In genomic region chr7:100555431-100555951, GRCm38 (mm10) we compare ENCODE assay signal across 8 mouse cellular contexts. TPM values are rescaled to one million over a fixed set of nuclear protein-coding genes. Genes with fewer than 3 reads are reported as not detected.
DNase-seq lines count a peak whose midpoint lies in the region; ATAC-seq lines count a peak whose summit lies in the region.

No protein-coding gene starts in this region.

- intact Hi-C loops in left cerebral cortex, postnatal 36 days (cut with DNase I) = no loop called here

- H3K9ac ChIP-seq in neural tube, embryonic 12.5 days = no peak overlapping the region

- peaks cover 14% of the 10 kb centered on the region for H3K4me1 ChIP-seq in forebrain, embryonic 10.5 days
- peaks cover 5% of the 10 kb centered on the region for H3K4me1 ChIP-seq in neural tube, embryonic 12.5 days

- peak; percentile 78 for ATAC-seq in neural tube, embryonic 12.5 days (ENCODE audit: low FRiP score, low read depth)

- no peaks in the 10 kb centered on the region for H3K27me3 ChIP-seq in forebrain, embryonic 10.5 days (ENCODE audit: poor library complexity, severe bottlenecking)
- H3K27me3 ChIP-seq in neural tube, embryonic 12.5 days (replicated peaks) = no peaks in the 10 kb centered on the region

- no peak overlapping the region for H3K4me3 ChIP-seq in forebrain, embryonic 10.5 days
- H3K4me3 ChIP-seq in neural tube, embryonic 12.5 days = no peak overlapping the region

- H3K27ac ChIP-seq in forebrain, embryonic 10.5 days = peak overlapping the region; percentile 81
- peak overlapping the region; percentile 38 for H3K27ac ChIP-seq in neural tube, embryonic 12.5 days

- H3K4me2 ChIP-seq in neural tube, embryonic 12.5 days (replicated peaks) = peak overlapping the region; percentile 24

- H3K36me3 ChIP-seq in forebrain, embryonic 10.5 days (replicated peaks) = peaks cover 6% of the 10 kb centered on the region; the same call in 1 of the 2 replicates
- H3K36me3 ChIP-seq in neural tube, embryonic 12.5 days = no peaks in the 10 kb centered on the region; the same call in 1 of the 2 replicates

- DNase-seq in adrenal gland, adult 2 months = peak; percentile 30
- DNase-seq in adrenal gland, postnatal 4 days (ENCODE audit: low spot score in 2 of 2) = no peak
- DNase-seq in forebrain, embryonic 10.5 days (ENCODE audit: extremely low spot score, low spot score) = peak; percentile 26
- DNase-seq in heart, postnatal 4 days = peak; percentile 56
- peak; percentile 58 to 59 for DNase-seq in left cerebral cortex, postnatal 36 days (ENCODE audit: low spot score in 2 of 2)
- DNase-seq in urinary bladder, postnatal 36 days (ENCODE audit: low spot score in 2 of 2) = no peak
- DNase-seq in lung, postnatal 36 days = no peak

- 25% methylated on average over 13 of the region's 13 CpGs for WGBS in forebrain, embryonic 10.5 days
- 26% methylated on average over 13 of the region's 13 CpGs for WGBS in neural tube, embryonic 12.5 days

- H3K9me3 ChIP-seq in forebrain, embryonic 10.5 days = no peaks in the 10 kb centered on the region
- H3K9me3 ChIP-seq in neural tube, embryonic 12.5 days = no peaks in the 10 kb centered on the region

RNA-seq across cellular contexts. Expression of gene Coa4, which starts 18.6 kb away (rescaled TPM):
- total RNA-seq in adrenal gland, adult 2 months (2021) = 10 to 100 TPM in 1 of 2 experiments, 1 to 10 TPM in 1; 9.3 to 10.5 TPM
- 4.4 and 5.2 TPM in 2 replicates for polyA plus RNA-seq in adrenal gland, adult 2 months (2012; rRNA removed)
- 10 to 100 TPM in 1 of 2 experiments, 1 to 10 TPM in 1; 9.8 to 11.0 TPM for total RNA-seq in adrenal gland, postnatal 4 days (2021)
- 20.4 and 20.6 TPM in 2 replicates for polyA plus RNA-seq in forebrain, embryonic 10.5 days (2016; fragmentation: Nextera tagmentation; extraction: Ambion mirVana)
- 10 to 100 TPM in 1 of 2 experiments, 1 to 10 TPM in 1; 9.7 to 10.6 TPM for total RNA-seq in heart, postnatal 4 days (2021)
- total RNA-seq in left cerebral cortex, postnatal 36 days (2021) = 10 to 100 TPM in 1 of 2 experiments, 1 to 10 TPM in 1; 8.5 to 10.8 TPM
- polyA plus RNA-seq in neural tube, embryonic 12.5 days (2016; fragmentation: Nextera tagmentation; extraction: Ambion mirVana) = 16.3 and 17.5 TPM in 2 replicates

RNA-seq across cellular contexts. Expression of gene Dnajb13, which starts 40.7 kb away (rescaled TPM):
- total RNA-seq in adrenal gland, adult 2 months (2021) = under 1 TPM; 0.17 to 0.24 TPM
- polyA plus RNA-seq in adrenal gland, adult 2 months (2012; rRNA removed) = 0.20 TPM in 1 of 2 replicates, not detected in the other
- total RNA-seq in adrenal gland, postnatal 4 days (2021) = under 1 TPM in 1 of 2 experiments, not detected in 1; 0.23 TPM
- 0.26 and 0.30 TPM in 2 replicates for polyA plus RNA-seq in forebrain, embryonic 10.5 days (2016; fragmentation: Nextera tagmentation; extraction: Ambion mirVana)
- total RNA-seq in heart, postnatal 4 days (2021) = not detected
- total RNA-seq in left cerebral cortex, postnatal 36 days (2021) = under 1 TPM; 0.39 to 0.45 TPM
- 0.56 and 0.78 TPM in 2 replicates for polyA plus RNA-seq in neural tube, embryonic 12.5 days (2016; fragmentation: Nextera tagmentation; extraction: Ambion mirVana)

RNA-seq across cellular contexts. Expression of gene Rab6a, which starts 51.7 kb away (rescaled TPM):
- 10 to 100 TPM; 67.8 to 80.1 TPM for total RNA-seq in adrenal gland, adult 2 months (2021)
- polyA plus RNA-seq in adrenal gland, adult 2 months (2012; rRNA removed) = 29.5 and 38.4 TPM in 2 replicates
- total RNA-seq in adrenal gland, postnatal 4 days (2021) = 10 to 100 TPM; 68.5 to 79.0 TPM
- polyA plus RNA-seq in forebrain, embryonic 10.5 days (2016; fragmentation: Nextera tagmentation; extraction: Ambion mirVana) = 83.8 and 83.9 TPM in 2 replicates
- 10 to 100 TPM; 84.1 to 84.7 TPM for total RNA-seq in heart, postnatal 4 days (2021)
- 100 to 1,000 TPM; 395 to 423 TPM for total RNA-seq in left cerebral cortex, postnatal 36 days (2021)
- 196 and 227 TPM in 2 replicates for polyA plus RNA-seq in neural tube, embryonic 12.5 days (2016; fragmentation: Nextera tagmentation; extraction: Ambion mirVana)

RNA-seq across cellular contexts. Expression of gene Mrpl48, which starts 52.6 kb away (rescaled TPM):
- 10 to 100 TPM; 64.4 to 67.8 TPM for total RNA-seq in adrenal gland, adult 2 months (2021)
- 4.5 and 4.9 TPM in 2 replicates for polyA plus RNA-seq in adrenal gland, adult 2 months (2012; rRNA removed)
- total RNA-seq in adrenal gland, postnatal 4 days (2021) = 10 to 100 TPM; 64.5 to 67.5 TPM
- 55.8 and 56.6 TPM in 2 replicates for polyA plus RNA-seq in forebrain, embryonic 10.5 days (2016; fragmentation: Nextera tagmentation; extraction: Ambion mirVana)
- 10 to 100 TPM; 74.9 to 78.5 TPM for total RNA-seq in heart, postnatal 4 days (2021)
- 10 to 100 TPM; 65.4 to 75.2 TPM for total RNA-seq in left cerebral cortex, postnatal 36 days (2021)
- 68.5 and 69.9 TPM in 2 replicates for polyA plus RNA-seq in neural tube, embryonic 12.5 days (2016; fragmentation: Nextera tagmentation; extraction: Ambion mirVana)

Comparison
In these comparisons a context has a peak if more than half of its experiments do, and no peak if none do; other contexts are left out.
1. DNase-seq: peak in adrenal gland, adult 2 months (single experiment), forebrain, embryonic 10.5 days (single experiment), heart, postnatal 4 days (single experiment) and left cerebral cortex, postnatal 36 days (2 of 2); none in adrenal gland, postnatal 4 days (0 of 2), urinary bladder, postnatal 36 days (0 of 2) and lung, postnatal 36 days (single experiment).
2. RNA of gene Rab6a, which starts 51.7 kb away (total RNA-seq): 395 to 423 TPM in left cerebral cortex, postnatal 36 days; 84.1 to 84.7 TPM in heart, postnatal 4 days, 67.8 to 80.1 TPM in adrenal gland, adult 2 months and 68.5 to 79.0 TPM in adrenal gland, postnatal 4 days; every median in the first group is over 4 times any median in the second.